Mouse (Mus musculus) heart, embryonic 16.5 days (tissue): ENCODE data around the gene 1700021F05Rik. TPM values are rescaled to one million over a fixed set of nuclear protein-coding genes. Genes with fewer than 3 reads are reported as not detected.

Experiments
- ATAC-seq: fragments of 200-750 bp; cut with Nextera tagmentation; replicated peaks from 2 replicates; pipeline ENCODE4 v1.8.0; 2017; ENCODE audit warnings: moderate number of reproducible peaks; ENCODE audit not compliant: insufficient read depth, low FRiP score; ENCODE audit errors: extremely low read depth
- H3K27ac ChIP-seq: fragments of 300-500 bp; sonication (generic); 2 replicates; pipeline ENCODE4 v1.5.1; 2014; ENCODE audit warnings: mild to moderate bottlenecking, low read length, control low read depth, moderate library complexity
- H3K27me3 ChIP-seq: fragments of 300-500 bp; sonication (generic); 2 replicates; pipeline ENCODE4 v1.6.1; 2014; ENCODE audit warnings: low read length, mixed read lengths; ENCODE audit not compliant: control insufficient read depth, insufficient read depth
- H3K36me3 ChIP-seq: fragments of 300-500 bp; sonication (generic); 2 replicates; pipeline ENCODE4 v1.6.1; 2014; ENCODE audit not compliant: control insufficient read depth, insufficient read depth
- H3K4me1 ChIP-seq: fragments of 300-500 bp; sonication (generic); 2 replicates; pipeline ENCODE4 v1.6.1; 2014; ENCODE audit warnings: low read length, mixed read lengths; ENCODE audit not compliant: control insufficient read depth, insufficient read depth
- H3K4me2 ChIP-seq: fragments of 300-500 bp; sonication (generic); 2 replicates; pipeline ENCODE4 v1.6.1; 2014; ENCODE audit warnings: low read depth, mild to moderate bottlenecking, control low read depth, low read length
- H3K4me3 ChIP-seq: fragments of 300-500 bp; sonication (generic); 2 replicates; pipeline ENCODE4 v1.5.1; 2014; ENCODE audit warnings: mild to moderate bottlenecking, control low read depth, low read length
- H3K9ac ChIP-seq: fragments of 300-500 bp; sonication (generic); 2 replicates; pipeline ENCODE4 v1.6.1; 2014; ENCODE audit warnings: low read length, control low read depth
- H3K9me3 ChIP-seq: fragments of 300-500 bp; sonication (generic); replicated peaks from 2 replicates; pipeline ENCODE4 v1.6.1; 2016; ENCODE audit warnings: low read length; ENCODE audit not compliant: control insufficient read depth
- WGBS: fragments of 180-500 bp; shearing (Covaris S2); extraction: QIAGEN DNeasy Blood & Tissue Kit; methylation state at CpG from one replicate; pipeline ENCODE4 v1.1.7; 2014; 5-methylcytosine and 5-hydroxymethylcytosine counted together
- polyA plus RNA-seq: library from polyadenylated mRNA; unstranded; fragments of >200 nt; fragmentation: Nextera tagmentation; extraction: Ambion mirVana; gene quantifications from 2 replicates; pipeline ENCODE4 v1.2.1, GENCODE M21; 2015

The 1700021F05Rik gene
- polyA plus RNA-seq = 94.6 and 107 TPM in 2 replicates

DNA sequence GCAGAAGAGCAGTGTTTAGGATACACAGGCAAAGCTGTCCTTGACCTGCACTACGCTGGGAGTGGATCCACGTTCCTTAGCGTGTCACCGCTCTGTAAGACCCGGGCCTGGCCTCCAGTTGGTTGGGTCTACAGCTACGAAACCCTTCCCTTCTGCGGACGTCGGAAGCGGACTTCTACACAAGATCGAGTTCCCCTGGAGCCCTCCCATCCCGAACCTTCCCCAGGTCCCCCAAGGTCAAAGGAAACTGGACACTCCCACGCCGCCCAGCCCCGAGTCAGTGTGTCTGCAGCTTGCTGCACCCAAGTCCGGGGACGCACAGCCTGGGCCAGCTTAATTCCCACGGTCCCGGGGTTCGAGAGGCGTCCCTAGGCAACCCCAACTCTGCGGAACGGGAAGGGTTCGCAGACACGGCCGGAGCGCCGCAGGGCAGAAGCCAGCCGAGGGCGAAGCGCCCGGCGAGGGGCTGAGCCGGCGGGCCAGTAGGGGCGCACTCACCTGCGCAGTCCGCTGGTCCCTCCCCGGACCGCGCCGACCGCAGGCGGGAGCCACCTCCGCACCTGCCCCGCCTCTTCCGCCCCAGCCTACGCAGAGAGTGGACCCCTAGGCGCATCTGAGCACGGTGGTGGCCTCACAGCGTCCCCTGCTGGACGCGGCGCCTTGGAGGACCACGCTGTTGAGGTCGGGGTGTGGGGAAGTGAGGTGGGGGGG lies at the start of gene 1700021F05Rik:
Gene 1700021F05Rik, minus strand, starts transcription at position 553 of the 711 bp plus-strand sequence.
- peak within 1 kb of the TSS; percentile 95 for H3K4me3 ChIP-seq
- H3K36me3 ChIP-seq = no peaks in the 10 kb centered on the region
- peak within 1 kb of the TSS; percentile 69 for H3K4me2 ChIP-seq
- no peaks in the 10 kb centered on the region for H3K27me3 ChIP-seq
- H3K9me3 ChIP-seq = no peaks in the 10 kb centered on the region
- H3K4me1 ChIP-seq = peaks cover 11% of the 10 kb centered on the region
- ATAC-seq = peak; percentile 99
- H3K27ac ChIP-seq = peak within 1 kb of the TSS; percentile 93
- WGBS = under 1% methylated on average over 54 of the region's 56 CpGs
- H3K9ac ChIP-seq = peak within 1 kb of the TSS; percentile 96

DNA sequence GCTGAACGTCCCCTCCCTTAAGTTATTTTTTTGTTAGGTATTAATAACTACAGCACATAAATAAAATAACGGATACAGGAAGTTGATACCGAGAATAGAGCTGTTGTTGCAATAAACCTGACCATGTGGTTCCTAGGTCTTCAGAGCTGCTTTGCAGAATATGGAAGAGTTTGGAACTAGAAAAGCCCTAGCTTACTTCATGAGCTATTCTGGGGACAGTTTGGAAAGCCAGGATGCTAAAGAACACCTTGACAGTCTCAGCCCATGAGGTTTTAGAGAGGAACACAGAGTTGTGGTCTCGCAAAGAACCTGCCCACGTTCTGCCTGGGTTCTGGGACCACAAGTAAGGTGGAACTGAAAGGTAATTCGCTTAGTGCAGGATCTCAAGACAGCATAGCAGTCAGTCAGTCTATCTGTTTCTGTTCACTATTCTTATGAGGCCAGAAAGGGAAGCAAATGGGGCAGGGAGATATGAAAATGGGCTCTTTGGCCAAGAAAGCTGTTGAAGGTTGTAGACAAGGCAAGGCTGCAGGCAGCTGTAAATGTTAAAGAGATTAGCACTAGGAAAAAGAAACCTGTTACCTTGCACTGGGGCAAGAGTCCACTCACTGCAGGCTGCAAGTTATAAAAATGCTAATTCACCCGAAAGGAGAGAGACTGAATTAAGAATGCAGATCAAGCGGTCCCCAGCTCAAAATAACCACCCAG lies 47.8 kb upstream of the 1700021F05Rik start:
- H3K36me3 ChIP-seq = no peaks in the 10 kb centered on the region
- no peaks in the 10 kb centered on the region for H3K4me1 ChIP-seq
- no peaks in the 10 kb centered on the region for H3K27me3 ChIP-seq
- ATAC-seq = no peak
- H3K4me3 ChIP-seq = no peak overlapping the region
- H3K9me3 ChIP-seq = no peaks in the 10 kb centered on the region
- no peak overlapping the region for H3K4me2 ChIP-seq
- H3K27ac ChIP-seq = no peak overlapping the region
- 70% methylated on average over 8 of the region's 8 CpGs for WGBS
- H3K9ac ChIP-seq = no peak overlapping the region

DNA sequence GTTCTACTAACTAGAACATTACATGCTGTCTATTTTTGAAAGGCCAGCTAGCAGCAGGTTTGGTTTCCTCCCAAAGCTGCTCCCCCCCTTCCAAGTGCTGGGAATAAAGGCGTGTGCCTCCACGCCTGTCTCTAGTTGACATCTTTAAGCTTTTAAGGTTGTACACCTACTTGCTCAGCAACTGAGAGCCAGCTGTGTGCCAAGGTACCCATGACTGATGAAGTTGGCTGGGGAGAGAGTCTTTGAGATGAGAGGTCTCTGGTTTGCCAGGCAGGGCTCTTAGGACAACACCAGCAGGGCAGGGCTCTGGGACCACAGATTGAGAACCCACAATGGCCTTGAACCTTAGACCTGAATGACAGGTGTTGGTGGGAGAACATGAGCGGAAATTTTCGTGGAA lies 43.7 kb upstream of the 1700021F05Rik start:
- WGBS = 92% methylated on average over 4 of the region's 4 CpGs
- no peak overlapping the region for H3K27ac ChIP-seq
- H3K36me3 ChIP-seq = no peaks in the 10 kb centered on the region
- H3K4me1 ChIP-seq = peaks cover 13% of the 10 kb centered on the region; the same call in 1 of the 2 replicates
- H3K27me3 ChIP-seq = no peaks in the 10 kb centered on the region
- no peak overlapping the region for H3K4me3 ChIP-seq
- no peak overlapping the region for H3K9ac ChIP-seq
- H3K4me2 ChIP-seq = no peak overlapping the region
- no peaks in the 10 kb centered on the region for H3K9me3 ChIP-seq
- no peak for ATAC-seq

DNA sequence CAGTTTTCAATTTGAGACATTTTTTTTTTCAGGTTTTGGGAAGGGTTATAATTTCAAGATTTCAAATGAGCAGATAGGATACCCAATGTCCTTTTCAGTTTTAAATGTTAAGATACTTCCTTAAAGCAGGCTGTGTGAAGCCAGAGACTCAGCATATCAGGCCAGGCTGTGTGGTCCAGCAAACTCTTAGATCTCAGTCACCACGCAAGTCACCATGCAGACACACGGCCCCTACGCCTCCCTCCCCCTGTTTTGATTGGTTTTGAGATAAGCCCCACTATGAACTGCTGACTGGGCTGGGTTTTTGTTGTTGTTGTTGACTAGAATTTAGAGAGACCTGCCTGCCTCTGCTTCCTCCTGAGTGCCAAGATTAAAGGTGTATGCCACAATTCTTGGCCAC lies 40.5 kb upstream of the 1700021F05Rik start:
- peak overlapping the region; percentile 70; the same call in 1 of the 2 replicates for H3K27ac ChIP-seq
- no peaks in the 10 kb centered on the region for H3K9me3 ChIP-seq
- H3K9ac ChIP-seq = peak overlapping the region; percentile 78
- H3K4me1 ChIP-seq = peaks cover 16% of the 10 kb centered on the region
- no peak for ATAC-seq
- 68% methylated on average over 3 of the region's 3 CpGs for WGBS
- H3K4me2 ChIP-seq = peak overlapping the region; percentile 97
- no peaks in the 10 kb centered on the region for H3K36me3 ChIP-seq
- H3K27me3 ChIP-seq = peaks cover 3% of the 10 kb centered on the region; the same call in 1 of the 2 replicates
- H3K4me3 ChIP-seq = peak overlapping the region; percentile 71

DNA sequence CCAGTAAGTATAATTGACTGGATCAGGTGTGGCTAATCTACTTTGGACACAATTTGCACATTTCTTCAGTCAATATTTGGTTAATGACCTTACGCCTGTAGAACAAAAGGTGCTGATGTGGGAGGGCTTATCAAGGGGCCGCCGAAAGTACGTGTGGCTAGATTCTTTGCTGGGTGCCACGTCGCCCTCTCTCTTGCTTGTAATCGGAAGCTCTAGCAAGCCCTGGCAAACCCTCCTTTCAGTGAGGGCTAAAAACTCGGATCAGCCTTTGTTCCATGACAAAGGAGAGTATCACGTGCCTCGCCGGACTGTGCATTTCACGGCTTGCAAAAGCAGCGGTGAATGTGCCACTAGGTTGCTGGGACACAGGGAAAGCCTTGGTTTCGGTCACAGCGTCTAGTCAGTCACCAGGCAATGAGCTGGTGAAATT lies 39.9 kb upstream of the 1700021F05Rik start:
- H3K27ac ChIP-seq = peak overlapping the region; percentile 70
- peaks cover 16% of the 10 kb centered on the region for H3K4me1 ChIP-seq
- H3K4me2 ChIP-seq = peak overlapping the region; percentile 97
- no peaks in the 10 kb centered on the region for H3K9me3 ChIP-seq
- H3K36me3 ChIP-seq = no peaks in the 10 kb centered on the region
- ATAC-seq = no peak
- peak overlapping the region; percentile 78 for H3K9ac ChIP-seq
- H3K4me3 ChIP-seq = peak overlapping the region; percentile 71
- H3K27me3 ChIP-seq = peaks cover 3% of the 10 kb centered on the region; the same call in 1 of the 2 replicates
- 1% methylated on average over 15 of the region's 15 CpGs for WGBS

DNA sequence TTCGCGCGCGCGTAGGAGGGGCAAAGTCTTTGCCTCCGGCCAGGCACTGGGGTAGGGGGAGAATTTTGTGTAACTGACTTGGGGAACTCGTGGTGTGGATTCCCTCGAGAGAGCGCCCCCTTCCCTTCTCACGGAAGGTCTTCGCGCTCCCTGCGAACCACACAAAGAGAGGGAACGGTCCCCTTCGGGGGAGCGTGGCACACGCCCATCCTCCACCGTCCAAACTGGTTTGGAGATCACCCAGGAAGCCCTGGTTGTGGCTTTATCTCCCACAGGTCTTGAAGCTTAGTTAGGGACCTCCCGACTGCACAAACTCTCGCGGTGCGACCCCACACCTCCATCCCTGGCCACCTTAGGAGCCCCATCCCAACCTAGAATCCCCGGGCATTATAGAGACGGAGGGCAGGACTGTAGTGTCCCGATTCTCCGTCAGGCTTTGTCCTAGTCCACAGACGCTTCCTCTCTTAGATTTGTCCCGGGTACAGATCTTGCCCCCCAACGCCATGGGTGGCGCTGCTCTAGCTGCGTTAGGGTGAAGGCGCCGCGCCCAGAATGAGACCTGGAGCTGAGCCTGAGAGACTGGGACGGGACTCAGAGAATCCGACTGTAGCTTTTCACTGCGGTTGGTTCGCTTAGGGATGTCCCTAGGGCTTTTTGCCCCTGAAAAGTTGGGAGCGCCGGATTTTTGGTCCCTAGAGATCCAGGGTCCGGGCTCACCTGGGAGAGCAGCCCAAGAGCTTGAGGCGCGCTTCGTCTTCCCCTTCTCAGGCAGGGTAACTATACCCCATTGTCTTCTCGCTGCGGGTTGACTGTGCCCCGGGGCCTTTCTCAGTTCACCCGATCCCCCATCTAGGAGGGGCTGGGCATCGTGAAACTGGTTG lies 38.8 kb upstream of the 1700021F05Rik start:
- peaks cover 16% of the 10 kb centered on the region for H3K4me1 ChIP-seq
- peak overlapping the region; percentile 78 for H3K9ac ChIP-seq
- peak; percentile 20 for ATAC-seq
- WGBS = under 1% methylated on average over 47 of the region's 49 CpGs
- H3K27me3 ChIP-seq = peaks cover 3% of the 10 kb centered on the region; the same call in 1 of the 2 replicates
- H3K36me3 ChIP-seq = no peaks in the 10 kb centered on the region
- peak overlapping the region; percentile 97 for H3K4me2 ChIP-seq
- peak overlapping the region; percentile 71 for H3K4me3 ChIP-seq
- H3K9me3 ChIP-seq = no peaks in the 10 kb centered on the region
- peak overlapping the region; percentile 88 for H3K27ac ChIP-seq

DNA sequence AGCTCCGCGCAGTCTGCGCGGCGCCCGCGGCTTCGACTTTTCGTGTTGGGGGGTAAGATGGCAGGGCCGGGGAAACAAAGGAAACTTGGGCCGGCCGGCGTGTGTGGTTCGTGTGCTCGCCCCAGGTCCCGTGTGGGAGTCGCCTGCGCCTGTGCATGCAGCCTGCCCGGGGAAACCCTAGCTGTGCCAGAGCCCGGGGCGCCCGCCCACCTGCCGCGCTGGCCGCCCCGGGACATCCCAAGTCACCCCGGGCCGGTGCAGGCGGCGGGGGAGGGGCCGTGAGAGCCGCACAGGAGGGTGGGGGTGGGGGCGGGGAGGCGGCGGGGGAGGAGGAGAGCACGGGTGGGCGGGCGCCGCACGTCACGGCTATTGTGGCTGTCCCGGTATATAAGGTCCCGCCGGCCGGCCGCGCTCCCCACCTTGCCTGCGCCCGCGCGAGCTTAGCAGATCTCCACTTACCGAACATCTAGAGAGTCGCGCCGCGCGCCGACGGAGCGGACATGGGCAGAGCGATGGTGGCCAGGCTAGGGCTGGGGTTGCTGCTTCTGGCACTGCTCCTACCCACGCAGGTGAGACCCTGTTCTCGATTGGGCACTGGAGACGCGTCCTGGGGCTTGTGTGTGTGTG lies 38.1 kb upstream of the 1700021F05Rik start:
- peak overlapping the region; percentile 78 for H3K9ac ChIP-seq
- H3K9me3 ChIP-seq = no peaks in the 10 kb centered on the region
- peak overlapping the region; percentile 97 for H3K4me2 ChIP-seq
- peak overlapping the region; percentile 88 for H3K27ac ChIP-seq
- peaks cover 3% of the 10 kb centered on the region; the same call in 1 of the 2 replicates for H3K27me3 ChIP-seq
- H3K4me3 ChIP-seq = peak overlapping the region; percentile 71
- ATAC-seq = peak; percentile 80
- WGBS = 0% methylated on average over 55 of the region's 65 CpGs
- H3K4me1 ChIP-seq = peaks cover 16% of the 10 kb centered on the region
- H3K36me3 ChIP-seq = no peaks in the 10 kb centered on the region

DNA sequence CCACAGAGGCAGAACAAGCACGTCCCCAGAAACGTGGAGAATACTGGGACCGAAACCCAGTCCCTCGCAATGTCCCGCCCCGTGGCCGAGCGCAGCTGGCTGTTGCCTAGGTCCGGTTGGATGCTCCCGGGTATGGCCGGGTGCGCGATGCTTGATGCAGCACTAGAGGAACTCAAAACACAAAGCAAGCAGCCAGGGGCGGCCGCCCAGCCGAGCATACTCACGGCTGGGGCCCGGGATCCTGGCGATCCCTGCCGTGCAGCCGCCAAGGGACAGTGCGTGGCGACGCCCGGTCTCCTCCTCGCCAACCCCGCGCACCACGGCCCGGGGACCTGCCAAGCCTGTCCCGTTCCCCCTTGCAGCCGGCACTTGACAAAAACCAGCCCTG lies 37.6 kb upstream of the 1700021F05Rik start:
- ATAC-seq = peak; percentile 43
- H3K4me2 ChIP-seq = peak overlapping the region; percentile 97
- no peaks in the 10 kb centered on the region for H3K9me3 ChIP-seq
- H3K4me1 ChIP-seq = peaks cover 16% of the 10 kb centered on the region
- H3K27me3 ChIP-seq = peaks cover 3% of the 10 kb centered on the region; the same call in 1 of the 2 replicates
- H3K36me3 ChIP-seq = no peaks in the 10 kb centered on the region
- H3K4me3 ChIP-seq = peak overlapping the region; percentile 71
- peak overlapping the region; percentile 88 for H3K27ac ChIP-seq
- 1% methylated on average over 27 of the region's 32 CpGs for WGBS
- peak overlapping the region; percentile 78 for H3K9ac ChIP-seq
